Mouse (Mus musculus): Measurements from ENCODE around the gene Tubb4b. TPM values are rescaled to one million over a fixed set of nuclear protein-coding genes. Genes with fewer than 3 reads are reported as not detected.

Gene Tubb4b
- polyA plus RNA-seq (2014; fragmentation: Nextera tagmentation; extraction: Ambion mirVana), result 515 and 528 TPM in 2 replicates

DNA sequence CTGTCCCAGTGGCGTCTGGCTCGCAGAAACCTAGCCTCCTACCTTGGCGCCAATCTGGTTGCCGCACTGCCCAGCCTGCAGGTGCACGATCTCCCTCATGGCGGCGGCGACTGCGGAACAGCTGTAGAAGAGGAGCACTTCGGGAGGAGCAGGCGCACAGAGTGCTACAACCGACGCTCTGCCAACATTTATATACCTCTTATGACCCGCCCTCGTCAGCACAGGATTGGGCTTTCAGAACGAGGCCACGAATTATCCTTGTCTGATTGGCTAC, at the start of gene Tubb4b:
Gene Tubb4b (minus strand): TSS at position 211 of the 274 bp plus-strand sequence.
- Histone ChIP-seq H3K9ac (ENCODE audit: low read length) (peak within 1 kb of the TSS; percentile 76), H3K4me1 (ENCODE audit: control insufficient read depth, insufficient read depth, low read length) (peaks cover 11% of the 10 kb centered on the region), H3K9me3 (ENCODE audit: control insufficient read depth, low read length) (no peaks in the 10 kb centered on the region), H3K27me3 (ENCODE audit: control insufficient read depth, insufficient read depth, low read length) (no peaks in the 10 kb centered on the region), H3K4me2 (ENCODE audit: low read depth) (peak within 1 kb of the TSS; percentile 79), H3K36me3 (ENCODE audit: control insufficient read depth, insufficient read depth, low read length) (no peaks in the 10 kb centered on the region), H3K4me3 (ENCODE audit: low read depth, low read length) (peak within 1 kb of the TSS; percentile 78), H3K27ac (ENCODE audit: low read depth, low read length) (peak within 1 kb of the TSS; percentile 89)
- no peak for DNase-seq (ENCODE audit: low spot score)
- ATAC-seq (ENCODE audit: insufficient read depth, low FRiP score, low TSS enrichment), result no peak
- 0% methylated on average over 17 of the region's 17 CpGs for WGBS

DNA sequence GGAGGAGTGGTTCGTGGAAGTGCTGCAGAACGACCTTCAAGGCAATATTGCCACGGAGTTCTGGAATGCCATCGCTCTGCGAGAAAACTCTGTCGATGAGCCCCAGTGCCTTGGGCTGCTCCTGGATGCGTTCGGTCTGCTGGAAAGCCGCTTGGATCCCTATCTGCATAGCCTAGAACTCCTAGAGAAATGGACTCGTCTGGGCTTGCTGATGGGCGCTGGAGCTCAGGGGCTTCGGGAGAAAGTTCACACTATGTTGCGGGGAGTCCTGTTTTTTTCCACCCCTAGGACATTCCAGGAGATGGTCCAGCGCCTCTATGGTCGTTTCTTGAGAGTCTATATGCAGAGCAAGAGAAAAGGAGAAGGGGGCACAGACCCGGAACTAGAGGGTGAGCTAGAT, 48.5 kb upstream of the Tubb4b start:
- Histone ChIP-seq H3K4me2 (ENCODE audit: low read depth) (peak overlapping the region; percentile 92), H3K27ac (ENCODE audit: low read depth, low read length) (no peak overlapping the region), H3K36me3 (ENCODE audit: control insufficient read depth, insufficient read depth, low read length) (peaks cover 8% of the 10 kb centered on the region), H3K27me3 (ENCODE audit: control insufficient read depth, insufficient read depth, low read length) (no peaks in the 10 kb centered on the region), H3K9ac (ENCODE audit: low read length) (peak overlapping the region; percentile 70), H3K9me3 (ENCODE audit: control insufficient read depth, low read length) (no peaks in the 10 kb centered on the region), H3K4me1 (ENCODE audit: control insufficient read depth, insufficient read depth, low read length) (peaks cover 17% of the 10 kb centered on the region), H3K4me3 (ENCODE audit: low read depth, low read length) (peak overlapping the region; percentile 87)
- no peak for DNase-seq (ENCODE audit: low spot score)
- no peak for ATAC-seq (ENCODE audit: insufficient read depth, low FRiP score, low TSS enrichment)
- 40% methylated on average over 16 of the region's 16 CpGs for WGBS

DNA sequence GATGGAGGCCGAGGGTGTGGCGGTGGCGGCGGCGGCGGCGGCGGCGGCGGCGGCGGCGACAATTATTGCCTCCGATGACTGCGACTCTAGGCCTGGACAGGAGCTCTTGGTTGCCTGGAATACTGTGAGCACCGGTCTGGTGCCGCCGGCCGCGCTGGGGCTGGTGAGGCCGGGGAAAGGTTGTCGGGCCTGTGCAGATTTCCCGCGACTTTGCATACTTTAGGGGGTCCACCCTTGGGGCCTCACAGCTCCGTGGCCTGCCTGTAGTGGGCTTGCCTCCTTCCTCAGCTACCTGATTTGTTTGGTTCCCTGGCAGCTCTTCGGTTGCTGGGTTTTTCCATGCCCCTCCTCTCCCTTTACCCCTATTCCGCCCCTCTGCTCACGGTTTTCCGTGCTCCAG, 48.0 kb upstream of the Tubb4b start:
- peaks cover 17% of the 10 kb centered on the region for H3K4me1 ChIP-seq (ENCODE audit: control insufficient read depth, insufficient read depth, low read length)
- no peaks in the 10 kb centered on the region for H3K9me3 ChIP-seq (ENCODE audit: control insufficient read depth, low read length)
- H3K36me3 ChIP-seq (ENCODE audit: control insufficient read depth, insufficient read depth, low read length), result peaks cover 5% of the 10 kb centered on the region
- WGBS, result under 1% methylated on average over 29 of the region's 29 CpGs
- peak overlapping the region; percentile 87 for H3K4me3 ChIP-seq (ENCODE audit: low read depth, low read length)
- DNase-seq (ENCODE audit: low spot score), result no peak
- peak; percentile 51 for ATAC-seq (ENCODE audit: insufficient read depth, low FRiP score, low TSS enrichment)
- peak overlapping the region; percentile 31; the same call in 1 of the 2 replicates for H3K27ac ChIP-seq (ENCODE audit: low read depth, low read length)
- H3K4me2 ChIP-seq (ENCODE audit: low read depth), result peak overlapping the region; percentile 92
- no peaks in the 10 kb centered on the region for H3K27me3 ChIP-seq (ENCODE audit: control insufficient read depth, insufficient read depth, low read length)
- peak overlapping the region; percentile 70 for H3K9ac ChIP-seq (ENCODE audit: low read length)

DNA sequence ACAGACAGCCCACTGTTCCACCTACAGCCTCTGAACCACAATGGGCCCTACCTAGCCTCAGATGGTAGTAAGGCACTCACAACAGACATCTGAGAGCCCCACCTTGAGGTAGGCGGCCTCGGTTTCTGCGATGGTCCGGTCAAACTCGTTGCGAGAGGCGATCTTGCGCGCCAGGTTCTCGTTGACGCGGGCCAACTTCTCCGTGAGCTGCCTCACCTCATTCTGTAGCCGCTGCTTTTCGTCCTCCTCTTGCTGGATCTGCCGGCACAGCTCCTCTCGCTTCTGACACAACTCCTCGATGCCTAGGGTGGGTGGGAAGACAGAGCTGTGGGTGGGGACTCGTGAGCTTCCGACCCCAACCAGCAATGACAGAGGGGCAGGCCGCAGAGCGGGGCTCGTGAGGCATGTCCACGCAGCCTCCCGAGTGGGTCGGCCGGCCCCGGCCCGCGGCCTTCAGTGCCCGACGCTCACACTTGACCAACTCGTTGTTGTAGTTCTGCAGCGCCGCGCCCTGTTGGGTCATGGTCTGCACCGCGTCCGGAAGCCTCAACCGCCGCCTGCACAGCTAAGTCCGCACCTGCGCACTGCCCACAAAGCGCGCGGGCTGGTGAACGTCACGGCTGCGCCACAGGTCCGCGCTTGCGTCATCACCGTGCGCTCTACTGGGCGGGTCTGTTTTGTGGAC, 47.5 kb upstream of the Tubb4b start, which contains the start of the genes Ssna1 and Anapc2:
Gene Ssna1 (minus strand): TSS at position 612 of the 685 bp plus-strand sequence.
Gene Anapc2 (plus strand): TSS at position 652 of the 685 bp plus-strand sequence.
- under 1% methylated on average over 55 of the region's 55 CpGs for WGBS
- peak within 1 kb of the TSS; percentile 31; the same call in 1 of the 2 replicates for H3K27ac ChIP-seq (ENCODE audit: low read depth, low read length)
- peaks cover 5% of the 10 kb centered on the region for H3K36me3 ChIP-seq (ENCODE audit: control insufficient read depth, insufficient read depth, low read length)
- peak within 1 kb of the TSS; percentile 92 for H3K4me2 ChIP-seq (ENCODE audit: low read depth)
- H3K27me3 ChIP-seq (ENCODE audit: control insufficient read depth, insufficient read depth, low read length), result no peaks in the 10 kb centered on the region
- DNase-seq (ENCODE audit: low spot score) (peak; percentile 99), ATAC-seq (ENCODE audit: insufficient read depth, low FRiP score, low TSS enrichment) (peak; percentile 97)
- peak within 1 kb of the TSS; percentile 70 for H3K9ac ChIP-seq (ENCODE audit: low read length)
- H3K4me1 ChIP-seq (ENCODE audit: control insufficient read depth, insufficient read depth, low read length), result peaks cover 17% of the 10 kb centered on the region
- no peaks in the 10 kb centered on the region for H3K9me3 ChIP-seq (ENCODE audit: control insufficient read depth, low read length)
- peak within 1 kb of the TSS; percentile 87 for H3K4me3 ChIP-seq (ENCODE audit: low read depth, low read length)

DNA sequence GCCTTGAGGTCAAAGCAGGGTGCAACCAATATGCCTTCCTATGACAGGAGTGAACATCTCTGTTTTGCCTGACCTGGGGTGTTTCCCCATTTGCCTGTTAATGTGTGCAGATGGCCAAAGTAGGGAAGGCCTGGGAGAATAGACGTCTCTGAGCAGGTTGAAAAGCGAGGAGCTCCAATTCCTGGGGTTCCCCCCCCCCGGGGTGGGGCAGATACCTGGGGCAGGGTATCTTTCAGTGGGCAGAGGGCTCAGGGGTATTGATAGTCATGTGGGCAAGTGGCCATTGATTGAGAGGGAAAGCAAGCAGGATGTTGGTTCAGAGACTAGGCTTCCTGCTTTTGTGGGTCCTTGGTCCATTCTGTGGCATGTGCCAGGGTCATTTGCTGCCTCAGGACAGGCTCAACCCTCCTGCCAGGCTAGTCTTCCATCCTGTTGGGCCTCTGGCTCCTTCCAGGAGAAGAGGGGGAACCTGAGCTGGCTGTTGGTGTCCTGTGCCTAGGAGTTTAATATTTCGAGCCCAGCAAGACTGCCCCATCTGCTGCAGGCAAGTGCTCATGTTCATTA, 43.3 kb upstream of the Tubb4b start:
- no peaks in the 10 kb centered on the region for H3K36me3 ChIP-seq (ENCODE audit: control insufficient read depth, insufficient read depth, low read length)
- H3K27me3 ChIP-seq (ENCODE audit: control insufficient read depth, insufficient read depth, low read length), result peaks cover 15% of the 10 kb centered on the region
- H3K9me3 ChIP-seq (ENCODE audit: control insufficient read depth, low read length), result no peaks in the 10 kb centered on the region
- WGBS, result 80% methylated on average over 4 of the region's 4 CpGs
- ATAC-seq (ENCODE audit: insufficient read depth, low FRiP score, low TSS enrichment) (no peak), DNase-seq (ENCODE audit: low spot score) (no peak)
- no peak overlapping the region for H3K4me2 ChIP-seq (ENCODE audit: low read depth)
- H3K4me1 ChIP-seq (ENCODE audit: control insufficient read depth, insufficient read depth, low read length), result peaks cover 24% of the 10 kb centered on the region
- no peak overlapping the region for H3K4me3 ChIP-seq (ENCODE audit: low read depth, low read length)
- no peak overlapping the region for H3K9ac ChIP-seq (ENCODE audit: low read length)
- no peak overlapping the region for H3K27ac ChIP-seq (ENCODE audit: low read depth, low read length)

DNA sequence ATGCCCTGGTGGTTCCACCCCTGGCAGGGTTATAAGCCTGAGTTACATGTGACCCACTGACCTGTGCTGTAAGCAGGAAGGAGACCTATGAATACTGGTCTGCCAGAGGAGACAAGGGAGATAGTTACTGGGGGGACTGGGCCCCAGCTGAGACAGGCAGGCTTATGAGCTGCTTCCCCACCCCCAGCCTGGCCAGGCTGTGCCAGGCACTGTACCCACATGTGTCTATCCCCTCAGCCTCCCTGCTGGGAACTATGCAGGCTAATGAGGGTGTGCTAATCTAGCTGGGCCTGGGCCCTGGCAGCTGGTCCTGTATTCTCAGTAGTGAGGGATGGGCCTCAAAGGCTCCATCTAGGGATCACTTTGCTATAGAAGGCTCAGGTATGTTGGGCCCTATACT, 42.7 kb upstream of the Tubb4b start:
- no peak for DNase-seq (ENCODE audit: low spot score)
- Histone ChIP-seq H3K4me2 (ENCODE audit: low read depth) (no peak overlapping the region), H3K9me3 (ENCODE audit: control insufficient read depth, low read length) (no peaks in the 10 kb centered on the region), H3K9ac (ENCODE audit: low read length) (no peak overlapping the region), H3K27ac (ENCODE audit: low read depth, low read length) (no peak overlapping the region), H3K36me3 (ENCODE audit: control insufficient read depth, insufficient read depth, low read length) (no peaks in the 10 kb centered on the region), H3K4me3 (ENCODE audit: low read depth, low read length) (no peak overlapping the region), H3K27me3 (ENCODE audit: control insufficient read depth, insufficient read depth, low read length) (peaks cover 15% of the 10 kb centered on the region), H3K4me1 (ENCODE audit: control insufficient read depth, insufficient read depth, low read length) (peaks cover 24% of the 10 kb centered on the region)
- ATAC-seq (ENCODE audit: insufficient read depth, low FRiP score, low TSS enrichment), result no peak

DNA sequence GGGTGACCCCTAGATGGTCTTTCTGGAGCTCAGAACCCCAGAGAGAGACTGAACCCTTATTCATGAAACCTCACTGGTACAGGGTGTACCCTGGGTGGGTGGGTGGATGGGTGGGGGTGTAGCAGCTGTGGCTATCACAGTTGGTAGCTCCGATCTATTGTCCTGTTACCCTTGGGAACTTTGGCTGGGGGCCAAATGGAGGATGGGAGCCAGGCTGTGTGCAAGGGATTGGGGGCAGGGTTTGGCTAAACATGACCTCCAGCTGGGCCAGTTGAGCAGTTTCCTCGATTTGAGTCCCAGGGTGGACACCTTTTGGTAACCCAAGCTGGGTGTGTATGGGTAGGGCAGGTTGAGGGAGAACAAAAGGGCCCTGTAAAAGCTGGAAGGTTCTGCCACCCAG, 42.2 kb upstream of the Tubb4b start:
- H3K27ac ChIP-seq (ENCODE audit: low read depth, low read length), result no peak overlapping the region
- no peak for DNase-seq (ENCODE audit: low spot score)

DNA sequence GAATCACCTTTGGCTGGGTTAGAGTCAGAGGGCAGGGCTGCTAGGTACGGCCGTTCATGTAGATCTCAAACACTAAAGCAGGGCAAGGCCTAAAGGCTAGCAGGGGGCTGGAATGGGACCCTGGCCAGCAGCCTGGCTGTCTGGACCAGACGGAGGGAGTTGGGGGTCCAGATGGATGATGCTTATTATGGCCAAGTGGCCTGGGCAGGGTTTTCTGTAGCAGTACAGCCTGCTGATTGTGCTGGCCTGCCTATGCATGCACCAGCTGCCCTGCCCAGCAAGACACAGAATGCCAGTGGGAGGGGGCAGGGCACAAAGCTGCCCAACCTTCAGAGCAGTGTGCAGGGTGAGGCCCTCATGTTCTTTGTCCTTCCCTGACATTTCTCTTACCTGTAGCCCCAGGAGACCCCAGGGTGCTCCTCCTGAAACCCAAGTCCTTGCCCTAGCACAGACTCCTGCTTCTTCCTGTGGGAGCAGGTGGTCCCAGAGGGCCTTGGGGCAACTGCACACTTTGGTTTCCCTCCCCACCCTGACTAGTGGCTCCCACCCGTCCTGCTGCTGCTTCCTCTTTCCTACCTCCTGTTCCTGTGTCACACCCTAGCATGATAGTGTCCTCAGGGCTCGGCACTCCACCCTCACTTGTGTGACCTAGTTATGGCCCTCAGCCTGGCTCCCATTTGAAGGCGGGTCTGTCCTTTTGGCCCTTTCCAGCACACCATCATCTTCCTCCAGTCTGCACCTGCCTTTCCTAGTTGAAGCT, 41.6 kb upstream of the Tubb4b start:
- Histone ChIP-seq H3K27ac (ENCODE audit: low read depth, low read length) (no peak overlapping the region), H3K4me1 (ENCODE audit: control insufficient read depth, insufficient read depth, low read length) (peaks cover 18% of the 10 kb centered on the region), H3K9me3 (ENCODE audit: control insufficient read depth, low read length) (no peaks in the 10 kb centered on the region), H3K9ac (ENCODE audit: low read length) (no peak overlapping the region), H3K4me2 (ENCODE audit: low read depth) (0 out of 2 replicates have a peak overlapping the region, but pooled peaks have one; percentile 10), H3K27me3 (ENCODE audit: control insufficient read depth, insufficient read depth, low read length) (peaks cover 15% of the 10 kb centered on the region), H3K4me3 (ENCODE audit: low read depth, low read length) (no peak overlapping the region), H3K36me3 (ENCODE audit: control insufficient read depth, insufficient read depth, low read length) (no peaks in the 10 kb centered on the region)
- no peak for ATAC-seq (ENCODE audit: insufficient read depth, low FRiP score, low TSS enrichment)
- DNase-seq (ENCODE audit: low spot score), result no peak
- 71% methylated on average over 6 of the region's 6 CpGs for WGBS

More for the DNA sequence above, 42.2 kb upstream of the Tubb4b start:
- no peak for ATAC-seq (ENCODE audit: insufficient read depth, low FRiP score, low TSS enrichment)
- Histone ChIP-seq H3K9me3 (ENCODE audit: control insufficient read depth, low read length) (no peaks in the 10 kb centered on the region), H3K4me1 (ENCODE audit: control insufficient read depth, insufficient read depth, low read length) (peaks cover 24% of the 10 kb centered on the region), H3K9ac (ENCODE audit: low read length) (no peak overlapping the region), H3K27me3 (ENCODE audit: control insufficient read depth, insufficient read depth, low read length) (peaks cover 15% of the 10 kb centered on the region), H3K36me3 (ENCODE audit: control insufficient read depth, insufficient read depth, low read length) (no peaks in the 10 kb centered on the region), H3K4me2 (ENCODE audit: low read depth) (no peak overlapping the region), H3K4me3 (ENCODE audit: low read depth, low read length) (no peak overlapping the region)
- 48% methylated on average over 2 of the region's 2 CpGs for WGBS

All from neural tube, embryonic 11.5 days (tissue).